Mouse (Mus musculus): ENCODE results near the gene Acaca.

Acaca gene

DNA sequence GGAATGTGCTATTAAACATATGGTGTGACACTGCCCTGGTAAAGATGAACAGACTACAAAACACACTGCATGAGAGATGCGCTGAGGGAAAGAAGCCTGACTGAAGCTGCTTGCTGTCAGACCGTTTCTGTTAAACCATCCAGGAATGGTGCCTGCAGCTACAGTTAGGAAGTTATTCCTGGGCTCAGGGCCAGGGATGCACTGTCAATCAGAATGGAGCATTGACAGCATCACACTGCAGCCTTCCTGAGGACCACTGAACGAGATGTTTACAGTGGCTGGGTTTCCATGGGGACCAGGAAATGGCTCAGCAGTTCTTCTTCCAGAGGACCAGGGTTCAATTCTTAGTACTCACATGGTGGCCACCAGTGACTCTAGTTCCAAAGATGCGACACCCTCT, 280.9 kb downstream of the Acaca start:
- no peak for DNase-seq

DNA sequence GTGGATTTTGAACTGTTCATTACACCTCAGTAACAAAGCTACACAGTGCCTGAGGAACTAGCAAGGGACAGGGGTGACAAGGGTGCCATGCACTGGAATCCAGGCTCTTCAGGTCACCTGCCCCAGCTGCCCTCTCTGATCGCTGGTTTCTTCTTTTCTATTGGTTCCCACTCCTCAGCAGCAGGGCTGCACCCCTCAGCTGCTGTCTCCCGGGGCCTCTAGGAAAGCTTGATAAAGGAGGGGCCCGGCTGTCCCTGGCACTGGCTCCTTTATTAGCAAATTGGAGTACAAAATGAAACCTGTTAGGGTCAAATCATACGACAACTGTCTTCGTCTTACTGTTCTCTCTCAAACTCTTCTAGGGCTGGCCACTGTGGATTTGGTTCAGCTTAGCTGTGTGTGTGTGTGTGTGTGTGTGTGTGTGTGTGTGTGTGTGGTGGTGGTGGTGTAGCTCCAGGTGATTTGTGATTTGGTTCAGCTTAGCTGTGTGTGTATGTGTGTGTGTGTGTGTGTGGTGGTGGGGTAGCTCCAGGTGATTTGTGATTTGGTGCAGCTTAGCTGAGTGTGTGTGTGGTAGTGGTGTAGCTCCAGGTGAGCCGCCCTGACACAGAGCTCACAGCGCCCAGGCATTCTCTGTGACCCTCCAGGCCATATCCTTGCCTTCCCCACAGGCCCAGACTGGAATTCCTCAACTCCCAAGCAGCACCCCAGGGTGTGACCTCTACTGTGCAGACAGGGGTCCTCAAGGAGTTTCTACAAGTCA, 281.6 kb downstream of the Acaca start:
- DNase-seq: no peak

DNA sequence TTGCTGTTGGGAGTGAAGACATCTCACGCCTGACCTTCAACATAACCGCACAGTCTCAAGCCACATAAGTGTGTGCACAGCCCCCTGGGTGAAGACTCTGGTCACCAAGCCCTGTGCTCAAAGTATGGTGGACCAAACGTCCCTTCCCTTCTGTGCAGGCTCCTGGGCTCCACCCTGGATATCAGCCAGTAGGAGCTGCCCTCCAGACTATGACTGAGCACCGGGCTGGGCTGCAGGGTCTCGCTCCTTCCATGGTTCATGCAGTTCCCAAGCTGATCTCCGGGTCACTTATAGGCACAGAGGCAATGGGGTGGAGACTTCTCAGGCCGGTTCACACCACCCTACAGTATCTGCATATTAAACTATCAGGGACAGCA, 282.2 kb downstream of the Acaca start:
- no peak for DNase-seq

DNA sequence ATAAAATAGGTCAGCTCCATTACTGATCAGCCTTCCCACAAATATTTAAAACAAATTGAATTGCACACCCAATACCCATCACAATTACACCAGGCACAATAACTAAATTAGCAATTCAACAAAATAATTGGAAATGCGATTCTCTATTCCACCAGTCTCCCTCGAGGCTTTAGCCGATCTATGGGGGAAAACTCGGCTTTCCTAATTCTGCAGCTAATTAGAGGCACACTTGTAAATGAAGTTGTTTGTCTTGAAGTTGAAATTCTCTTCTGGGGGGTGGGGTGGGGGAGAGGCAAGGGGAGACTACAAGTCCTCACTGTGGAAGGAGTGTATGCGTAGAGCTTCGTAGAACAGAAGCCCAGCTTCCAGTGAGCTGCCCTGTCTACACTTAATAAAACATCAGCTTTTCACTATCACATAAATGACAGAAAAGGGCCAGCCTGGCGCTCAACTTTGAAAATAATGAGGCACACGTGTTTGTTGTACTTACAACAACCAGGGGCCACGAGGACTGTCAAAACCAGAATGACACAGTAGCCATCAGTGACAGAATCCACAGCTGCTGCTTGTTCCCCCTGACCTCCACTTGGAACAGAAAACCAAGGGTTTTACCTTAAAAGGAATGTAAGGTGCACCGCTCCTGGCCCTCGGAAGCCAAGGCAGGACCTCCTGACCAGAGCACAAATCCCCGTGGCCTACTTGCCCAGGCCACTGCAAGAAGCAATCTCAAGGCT, 282.9 kb downstream of the Acaca start:
- no peak for DNase-seq

DNA sequence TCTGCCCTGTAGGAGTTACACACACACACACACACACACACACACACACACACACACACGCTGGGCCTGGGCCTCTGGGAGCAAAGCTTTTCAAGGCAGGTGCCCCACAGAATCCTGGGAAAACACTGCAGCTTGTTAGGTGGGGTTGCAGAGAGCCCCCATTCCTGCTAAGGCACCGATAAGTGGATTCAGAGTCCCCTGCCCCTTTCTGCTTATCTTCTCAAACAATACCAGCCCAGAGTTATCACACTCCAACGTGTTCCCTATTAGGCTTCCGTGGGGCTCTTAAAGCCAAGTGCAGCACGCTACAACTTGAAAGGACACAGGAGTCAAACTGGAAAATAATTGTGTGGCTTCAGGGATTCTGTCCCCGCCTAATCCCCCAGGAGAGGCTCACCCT, 283.6 kb downstream of the Acaca start:
- no peak for DNase-seq

DNA sequence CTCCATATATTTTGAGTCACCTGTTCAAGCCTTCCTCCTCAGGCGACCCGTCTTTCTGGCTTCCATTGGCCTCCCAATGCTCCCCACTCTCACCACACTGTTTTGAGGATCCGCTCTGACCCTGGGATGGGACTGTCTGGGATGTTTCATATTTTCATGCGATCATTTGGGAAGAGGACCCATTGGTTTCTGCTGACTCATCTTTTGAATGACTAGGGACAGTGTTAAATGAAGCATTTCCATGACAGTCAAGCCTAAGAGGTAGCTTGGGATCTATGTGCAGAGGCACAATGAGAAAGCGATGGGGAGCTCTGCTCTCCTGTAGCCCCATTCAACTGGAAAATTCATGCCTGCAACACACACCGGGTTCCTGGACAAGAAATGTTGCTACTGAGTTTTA, 291.3 kb downstream of the Acaca start:
- DNase-seq: no peak

DNA sequence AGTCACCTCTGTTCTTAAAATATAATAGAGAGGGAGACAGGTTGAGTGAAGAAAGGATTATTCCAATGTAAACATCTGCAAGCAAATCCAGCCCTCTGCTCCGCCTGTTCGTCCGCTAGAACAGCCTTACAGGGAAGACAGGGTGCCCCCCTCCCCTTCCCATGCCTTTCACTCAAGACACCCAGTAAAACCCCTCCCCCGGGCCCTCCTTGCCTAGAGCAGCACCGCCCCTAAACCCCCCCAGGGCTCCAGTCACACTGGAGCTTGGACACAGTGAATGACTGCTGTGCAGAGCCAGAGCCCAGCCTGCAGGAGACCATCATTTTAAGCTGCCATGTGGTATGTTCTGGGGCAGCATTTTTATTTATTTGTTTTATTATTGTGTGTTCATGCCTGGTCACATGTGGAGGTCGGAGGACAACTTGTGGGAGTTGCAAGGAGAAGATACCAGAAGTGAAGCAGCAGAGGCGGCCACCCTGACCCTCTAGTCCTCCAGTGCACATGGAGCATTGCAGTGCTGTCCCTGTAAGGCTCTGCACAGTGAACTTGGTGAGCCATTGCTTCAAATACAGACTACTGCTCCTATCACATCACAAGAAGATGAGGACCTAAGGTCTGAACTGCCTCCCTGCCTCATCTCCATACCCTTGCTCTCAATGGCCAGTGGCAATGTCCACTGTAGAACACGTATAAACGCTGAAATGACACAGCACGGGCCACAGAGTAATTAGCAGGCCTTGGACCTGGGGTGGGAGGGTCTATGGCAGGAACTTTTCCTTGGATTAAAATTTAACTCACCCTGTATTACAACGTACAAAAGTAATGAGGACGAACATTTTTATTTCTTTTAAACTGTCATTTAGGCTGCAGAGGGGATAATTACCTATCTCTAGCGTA, 296.5 kb downstream of the Acaca start:
- no peak for DNase-seq

DNA sequence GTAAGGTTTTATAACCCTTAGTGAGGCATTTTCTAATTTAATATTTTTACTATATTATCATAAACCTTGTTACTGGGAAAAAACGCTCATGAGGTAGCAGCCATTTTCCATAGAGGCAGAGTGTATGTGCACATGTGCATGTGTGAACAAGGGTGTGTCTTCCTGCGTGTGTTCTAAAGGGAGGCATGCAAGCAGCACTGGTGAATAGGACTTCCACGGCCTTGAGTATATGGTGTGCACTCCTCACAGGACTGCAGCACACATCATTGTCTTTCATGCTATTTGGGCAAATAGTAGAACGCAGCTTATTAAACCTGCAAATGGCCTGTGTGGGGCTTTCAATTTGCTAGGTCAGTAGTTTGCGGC, 297.1 kb downstream of the Acaca start:
- no peak for DNase-seq

DNA sequence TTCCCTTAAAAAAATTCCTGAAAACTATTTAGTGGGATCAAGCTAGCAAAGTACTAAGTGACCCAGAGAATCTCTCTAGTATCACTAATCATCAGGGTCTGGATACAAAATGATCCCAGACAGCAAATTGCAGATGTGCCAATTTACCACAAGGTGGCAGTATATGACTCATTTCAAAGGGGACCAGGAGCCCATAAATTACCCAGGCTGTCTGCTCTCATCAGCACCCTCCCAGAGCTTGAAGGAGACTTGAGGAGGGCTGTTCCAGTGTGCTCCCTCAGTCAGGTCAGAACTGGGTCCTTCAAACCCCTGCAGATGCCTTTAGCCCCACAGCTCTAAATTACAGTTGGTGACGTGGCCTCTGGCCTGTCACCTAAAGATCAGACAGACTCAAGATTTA, 300.1 kb downstream of the Acaca start:
- DNase-seq: peak; percentile 56 to 61

DNA sequence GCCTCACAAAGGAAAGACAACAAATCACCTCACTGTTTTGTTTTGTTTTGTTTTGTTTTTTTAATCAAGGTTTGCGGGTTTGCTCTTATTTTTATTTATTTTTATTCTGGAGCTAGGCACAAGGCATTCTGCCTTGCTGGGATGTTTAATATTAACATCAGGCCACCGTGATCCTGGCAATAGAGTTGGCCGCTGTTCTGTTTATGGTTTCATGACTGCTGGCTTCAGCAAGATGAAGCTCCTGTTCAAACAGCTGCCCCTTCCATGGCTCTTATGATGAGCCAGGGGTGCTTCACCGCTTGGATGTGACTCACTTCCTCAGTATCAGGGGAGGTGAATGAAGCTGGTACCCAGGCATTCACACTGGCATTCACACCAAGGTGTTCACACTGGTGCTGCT, 300.9 kb downstream of the Acaca start:
- DNase-seq: no peak

DNA sequence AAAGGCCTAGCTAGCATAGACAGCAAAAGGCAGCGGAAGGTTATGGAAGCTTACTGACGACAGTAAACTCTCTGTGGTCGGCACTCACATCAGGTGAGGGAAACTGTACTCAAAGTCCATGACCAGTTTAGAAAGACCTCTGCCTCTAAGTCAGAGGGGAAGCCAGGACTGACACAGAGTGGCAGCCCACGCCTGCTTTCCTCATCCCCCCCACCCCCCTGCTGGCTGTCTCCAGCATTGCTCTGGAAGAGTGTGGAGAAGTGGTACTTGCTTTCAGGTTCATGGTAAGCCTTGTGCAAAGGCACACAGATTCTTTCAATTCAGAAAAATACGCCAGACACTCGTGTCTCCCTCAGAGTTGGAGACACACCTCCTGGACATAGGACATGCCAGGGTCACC, 305.4 kb downstream of the Acaca start:
- DNase-seq: no peak

DNA sequence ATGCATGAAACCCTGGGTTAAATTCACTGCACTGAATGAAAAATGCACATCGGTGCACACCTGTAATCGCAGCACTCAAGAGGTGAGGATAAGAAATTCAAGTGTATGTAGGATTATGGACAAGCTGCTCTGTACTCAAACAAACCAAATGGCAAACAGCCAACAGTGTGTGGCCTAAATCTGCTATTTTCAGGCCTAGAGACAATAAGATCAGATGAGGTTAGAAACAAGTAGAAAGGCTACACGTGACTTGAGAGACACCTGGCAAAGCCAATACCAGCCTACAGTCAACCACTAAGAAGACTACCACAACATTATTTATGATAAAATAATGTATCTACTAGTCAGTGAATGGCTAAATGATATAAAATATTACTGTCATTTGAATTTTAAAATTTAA, 310.9 kb downstream of the Acaca start:
- DNase-seq: peak; percentile 16 to 28

DNA sequence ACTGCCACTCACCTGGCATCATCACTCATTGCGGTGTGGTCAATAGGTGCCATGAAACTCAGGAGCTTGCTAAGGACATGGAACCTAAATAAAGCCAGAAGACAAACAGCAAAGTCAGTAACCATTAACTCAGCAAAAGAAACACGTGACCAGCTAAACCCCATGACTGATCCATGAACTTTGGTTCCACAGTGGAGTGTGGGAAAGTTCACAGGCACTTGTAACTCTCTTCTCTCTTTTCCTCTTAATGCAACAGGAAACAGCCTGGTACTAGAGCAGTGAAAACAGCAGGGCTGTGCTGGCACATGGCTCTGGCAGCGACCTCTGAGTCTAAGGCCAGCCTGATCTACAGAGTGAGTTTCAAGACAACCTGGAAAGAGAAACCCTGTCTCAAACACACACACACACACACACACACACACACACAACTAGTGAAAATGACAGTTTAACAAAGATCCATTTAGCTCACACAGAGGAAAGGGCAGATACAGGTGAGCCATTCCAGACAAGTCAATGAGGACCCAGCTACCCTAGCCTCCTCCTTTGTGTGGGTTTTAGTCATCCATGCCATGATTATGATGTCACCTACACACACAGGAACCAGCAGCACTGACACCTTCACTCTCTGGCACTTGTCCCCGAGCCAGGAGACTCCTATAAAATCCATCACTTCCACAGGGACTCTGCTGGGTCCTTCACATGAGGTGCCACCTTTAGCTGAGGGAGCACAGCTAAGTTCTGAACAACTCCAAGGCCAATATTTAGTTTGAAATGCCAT, 313.3 kb downstream of the Acaca start:
- DNase-seq: no peak
